In the genomic region with DNA sequence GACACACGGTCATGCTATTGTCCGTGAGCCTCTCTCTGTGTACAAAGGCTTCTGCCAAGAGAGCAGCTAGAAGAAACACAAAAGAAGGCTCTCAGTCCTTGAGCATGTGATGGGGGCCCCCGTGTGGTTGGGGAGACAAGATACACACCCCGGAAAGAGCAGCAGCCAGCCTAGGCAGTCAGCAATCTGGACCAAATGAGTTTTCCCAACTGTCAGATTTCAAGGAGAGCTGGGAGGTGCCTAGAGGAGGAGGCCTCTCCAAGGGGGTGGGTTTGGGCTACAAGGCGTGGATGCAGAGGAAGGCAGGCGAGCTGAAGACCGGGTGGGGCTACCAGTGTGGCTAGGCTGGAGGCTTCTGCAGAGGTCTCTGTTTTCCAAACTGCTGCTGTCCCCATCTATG, we compare ENCODE assay signal across 16 mouse cellular contexts. TPM values are rescaled to one million over a fixed set of nuclear protein-coding genes. Genes with fewer than 3 reads are reported as not detected.
DNase-seq lines count a peak whose midpoint lies in the region; ATAC-seq lines count a peak whose summit lies in the region.
"Had no signal": no experiment of that assay in that cellular context is flagged by ENCODE, and none has a peak within 500 bp of the region (broad histone marks: within the 10 kb centered on the region; RNA-seq: fewer than 3 reads in every experiment).

No protein-coding gene starts in this region.

- no peak overlapping the region for H3K9ac ChIP-seq in heart, embryonic 12.5 days
- no peak overlapping the region for H3K9ac ChIP-seq in midbrain, embryonic 12.5 days (replicated peaks)
- H3K9ac ChIP-seq in stomach, embryonic 14.5 days (replicated peaks; ENCODE audit: low read depth, low read length) = no peak overlapping the region
- H3K9ac ChIP-seq: heart, embryonic 13.5 days; neural tube, embryonic 12.5 days had no signal

- no peak overlapping the region for H3K27ac ChIP-seq in heart, embryonic 12.5 days (ENCODE audit: poor library complexity, severe bottlenecking)
- no peak overlapping the region for H3K27ac ChIP-seq in midbrain, embryonic 12.5 days (replicated peaks)
- no peak overlapping the region for H3K27ac ChIP-seq in midbrain, embryonic 10.5 days (replicated peaks)
- peak overlapping the region; percentile 66 for H3K27ac ChIP-seq in stomach, embryonic 14.5 days (ENCODE audit: low read length)
- H3K27ac ChIP-seq: heart, embryonic 13.5 days; neural tube, embryonic 12.5 days had no signal

- no peak overlapping the region for H3K4me2 ChIP-seq in heart, embryonic 12.5 days
- no peak overlapping the region for H3K4me2 ChIP-seq in midbrain, embryonic 12.5 days (replicated peaks)
- no peak overlapping the region for H3K4me2 ChIP-seq in stomach, embryonic 14.5 days (replicated peaks; ENCODE audit: low read depth, low read length)
- H3K4me2 ChIP-seq: heart, embryonic 13.5 days; neural tube, embryonic 12.5 days had no signal

- no peaks in the 10 kb centered on the region for H3K9me3 ChIP-seq in heart, embryonic 12.5 days (replicated peaks)
- H3K9me3 ChIP-seq in midbrain, embryonic 12.5 days = no peaks in the 10 kb centered on the region
- H3K9me3 ChIP-seq in midbrain, embryonic 10.5 days (replicated peaks) = no peaks in the 10 kb centered on the region
- H3K9me3 ChIP-seq in stomach, embryonic 14.5 days (ENCODE audit: control insufficient read depth, low read depth, low read length) = no peaks in the 10 kb centered on the region
- H3K9me3 ChIP-seq: heart, embryonic 13.5 days; megakaryocyte, embryonic 14.5 days; neural tube, embryonic 12.5 days had no signal

- ATAC-seq in heart, embryonic 12.5 days (ENCODE audit: insufficient number of reproducible peaks, low FRiP score) = no peak
- ATAC-seq in midbrain, embryonic 12.5 days (ENCODE audit: low FRiP score, low read depth) = 0 out of 2 replicates have a peak, but pooled peaks have one; percentile 27
- ATAC-seq in stomach, embryonic 14.5 days (ENCODE audit: insufficient number of reproducible peaks, insufficient read depth, low FRiP score, low read depth) = peak; percentile 73
- ATAC-seq: inflammation-experienced regulatory T-cells, adult 6 months had no signal

- intact Hi-C loops in gastrocnemius, postnatal 14 days (cut with DNase I; ENCODE audit: low total_unique reads) = no loop called here

- H3K36me3 ChIP-seq in heart, embryonic 12.5 days = no peaks in the 10 kb centered on the region
- H3K36me3 ChIP-seq in midbrain, embryonic 12.5 days = no peaks in the 10 kb centered on the region
- no peaks in the 10 kb centered on the region for H3K36me3 ChIP-seq in midbrain, embryonic 10.5 days
- H3K36me3 ChIP-seq in stomach, embryonic 14.5 days (ENCODE audit: control insufficient read depth, insufficient read depth, low read length) = no peaks in the 10 kb centered on the region
- H3K36me3 ChIP-seq: heart, embryonic 13.5 days; neural tube, embryonic 12.5 days had no signal

- no peak overlapping the region for H3K4me3 ChIP-seq in heart, embryonic 12.5 days
- H3K4me3 ChIP-seq in midbrain, embryonic 12.5 days = no peak overlapping the region
- H3K4me3 ChIP-seq in midbrain, embryonic 10.5 days = no peak overlapping the region
- H3K4me3 ChIP-seq in stomach, embryonic 14.5 days (ENCODE audit: low read depth, low read length) = no peak overlapping the region
- H3K4me3 ChIP-seq: heart, embryonic 13.5 days; megakaryocyte, embryonic 14.5 days; neural tube, embryonic 12.5 days had no signal

- H3K27me3 ChIP-seq in heart, embryonic 12.5 days (replicated peaks) = peaks cover 9% of the 10 kb centered on the region; the same call in 1 of the 2 replicates
- H3K27me3 ChIP-seq in midbrain, embryonic 12.5 days = peaks cover 55% of the 10 kb centered on the region
- H3K27me3 ChIP-seq in midbrain, embryonic 10.5 days (ENCODE audit: low read depth, poor library complexity, severe bottlenecking) = peaks cover 98% of the 10 kb centered on the region
- H3K27me3 ChIP-seq in stomach, embryonic 14.5 days (ENCODE audit: control insufficient read depth, insufficient read depth, low read length) = no peaks in the 10 kb centered on the region
- H3K27me3 ChIP-seq: neural tube, embryonic 12.5 days had no signal

- 45% methylated on average over 7 of the region's 7 CpGs for WGBS in heart, embryonic 12.5 days
- WGBS in midbrain, embryonic 12.5 days = 59% methylated on average over 7 of the region's 7 CpGs
- 67% methylated on average over 7 of the region's 7 CpGs for WGBS in midbrain, embryonic 10.5 days
- WGBS in stomach, embryonic 14.5 days = 38% methylated on average over 7 of the region's 7 CpGs

- 0 out of 2 replicates have a peak, but pooled peaks cover 6% of the 10 kb centered on the region for H3K4me1 ChIP-seq in heart, embryonic 12.5 days (replicated peaks)
- 0 out of 2 replicates have a peak, but pooled peaks cover 3% of the 10 kb centered on the region for H3K4me1 ChIP-seq in midbrain, embryonic 12.5 days
- 0 out of 2 replicates have a peak, but pooled peaks cover 4% of the 10 kb centered on the region for H3K4me1 ChIP-seq in midbrain, embryonic 10.5 days
- 0 out of 2 replicates have a peak, but pooled peaks cover 3% of the 10 kb centered on the region for H3K4me1 ChIP-seq in stomach, embryonic 14.5 days (ENCODE audit: control insufficient read depth, insufficient read depth, low read length)
- H3K4me1 ChIP-seq: neural tube, embryonic 12.5 days had no signal

- DNase-seq in heart, postnatal 4 days = peak; percentile 11
- DNase-seq in midbrain, embryonic 10.5 days (ENCODE audit: low spot score) = no peak
- peak; percentile 24 for DNase-seq in gastrocnemius, postnatal 14 days
- DNase-seq in neural tube, embryonic 10.5 days (ENCODE audit: extremely low spot score, low spot score) = no peak
- DNase-seq: adrenal gland, adult 8-10 months; cerebellum, adult 9-10 months; right cerebral cortex, postnatal 4 days; thymus, postnatal 25 days had no signal

RNA-seq across cellular contexts. Expression of a gene that starts 35.6 kb away (rescaled TPM):
- 1 to 10 TPM in 1 of 2 experiments, under 1 TPM in 1; 0.88 to 1.3 TPM for total RNA-seq in heart, postnatal 4 days (2021)
- 0.04 TPM in 2 replicates for polyA plus RNA-seq in heart, embryonic 12.5 days (2016; fragmentation: Nextera tagmentation; extraction: Ambion mirVana)
- 0.20 and 0.26 TPM in 2 replicates for polyA plus RNA-seq in midbrain, embryonic 12.5 days (2016; fragmentation: Nextera tagmentation; extraction: Ambion mirVana)
- polyA plus RNA-seq in midbrain, embryonic 10.5 days (2016; fragmentation: Nextera tagmentation; extraction: Ambion mirVana) = 0.07 and 0.19 TPM in 2 replicates
- under 1 TPM; 0.35 to 0.37 TPM for total RNA-seq in gastrocnemius, postnatal 14 days (2021)
- polyA plus RNA-seq in stomach, embryonic 14.5 days (2014; fragmentation: Nextera tagmentation; extraction: Ambion mirVana) = 0.81 and 1.1 TPM in 2 replicates
- total RNA-seq: ES-E14 had no signal
- polyA plus RNA-seq: heart, embryonic 13.5 days; inflammation-experienced regulatory T-cells, adult 6 months had no signal

Comparison
In these comparisons a context has a peak if more than half of its experiments do, and no peak if none do; other contexts are left out.
1. DNase-seq: peak in heart, postnatal 4 days (single experiment) and gastrocnemius, postnatal 14 days (single experiment); none in midbrain, embryonic 10.5 days (single experiment) and neural tube, embryonic 10.5 days (single experiment).